Mouse (Mus musculus): ENCODE measurements around the gene Rae1.

DNA sequence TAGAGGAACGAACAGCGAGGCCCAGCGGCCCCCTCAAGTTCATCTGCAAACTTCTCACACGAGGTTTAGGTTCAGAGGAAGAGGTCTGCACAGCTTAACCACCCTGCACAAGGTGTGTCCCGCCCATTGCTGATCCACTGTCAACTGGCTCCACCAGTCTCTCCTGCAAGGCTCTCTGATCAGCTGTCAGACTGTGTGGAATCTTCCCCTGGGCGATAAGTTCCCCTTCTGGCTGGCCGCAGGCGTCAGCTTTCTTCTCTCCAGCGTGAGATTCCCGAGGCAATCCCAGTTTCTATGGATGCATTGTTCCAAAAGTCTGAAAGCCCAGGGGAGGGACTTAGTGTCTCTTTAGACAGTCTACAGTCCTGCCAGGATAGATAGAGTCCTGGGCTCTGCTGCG lies 58.3 kb downstream of the Rae1 start:
- no peak for TF ChIP-seq CTCF (conservative IDR thresholded peaks at IDR 0.05; ENCODE audit: low read length)
- TF ChIP-seq NANOG (IDR thresholded peaks at IDR 0.05; ENCODE audit: borderline replicate concordance, low read length): no peak
